Mouse (Mus musculus) stomach, embryonic 14.5 days (tissue): Measurements from ENCODE around the gene Klc1. TPM values are rescaled to one million over a fixed set of nuclear protein-coding genes. Genes with fewer than 3 reads are reported as not detected.

Source experiments
- ATAC-seq: fragments of 200-750 bp; cut with Nextera tagmentation; 2 replicates; pipeline ENCODE4 v1.8.0; 2017; ENCODE audit warnings: low read depth, moderate TSS enrichment; ENCODE audit not compliant: insufficient number of reproducible peaks, insufficient read depth, low FRiP score
- H3K27ac ChIP-seq: fragments of 300-500 bp; sonication (generic); 2 replicates; pipeline ENCODE4 v1.5.1; 2014; ENCODE audit warnings: mild to moderate bottlenecking, low read length, moderate library complexity, mixed read lengths
- H3K27me3 ChIP-seq: fragments of 300-500 bp; sonication (generic); 2 replicates; pipeline ENCODE4 v1.6.1; 2014; ENCODE audit warnings: low read length, control low read depth, mixed read lengths; ENCODE audit not compliant: control insufficient read depth, insufficient read depth
- H3K36me3 ChIP-seq: fragments of 300-500 bp; sonication (generic); 2 replicates; pipeline ENCODE4 v1.6.1; 2014; ENCODE audit warnings: mild to moderate bottlenecking, control low read depth, low read length, moderate library complexity, mixed read lengths; ENCODE audit not compliant: control insufficient read depth, insufficient read depth
- H3K4me1 ChIP-seq: fragments of 300-500 bp; sonication (generic); 2 replicates; pipeline ENCODE4 v1.6.1; 2014; ENCODE audit warnings: low read length, control low read depth, mixed read lengths; ENCODE audit not compliant: control insufficient read depth, insufficient read depth
- H3K4me2 ChIP-seq: fragments of 300-500 bp; sonication (generic); replicated peaks from 2 replicates; pipeline ENCODE4 v1.6.1; 2014; ENCODE audit warnings: low read depth, low read length, control low read depth
- H3K4me3 ChIP-seq: fragments of 300-500 bp; sonication (generic); 2 replicates; pipeline ENCODE4 v1.5.1; 2014; ENCODE audit warnings: low read depth, low read length, control low read depth
- H3K9ac ChIP-seq: fragments of 300-500 bp; sonication (generic); replicated peaks from 2 replicates; pipeline ENCODE4 v1.6.1; 2014; ENCODE audit warnings: low read depth, mild to moderate bottlenecking, control low read depth, low read length, moderate library complexity, mixed read lengths
- H3K9me3 ChIP-seq: fragments of 300-500 bp; sonication (generic); 2 replicates; pipeline ENCODE4 v1.6.1; 2016; ENCODE audit warnings: low read depth, low read length, control low read depth; ENCODE audit not compliant: control insufficient read depth
- WGBS: fragments of 180-500 bp; shearing (Covaris S2); extraction: QIAGEN DNeasy Blood & Tissue Kit; methylation state at CpG from one replicate; pipeline ENCODE4 v1.1.7; 2014; 5-methylcytosine and 5-hydroxymethylcytosine counted together
- polyA plus RNA-seq: library from polyadenylated mRNA; unstranded; fragments of >200 nt; fragmentation: Nextera tagmentation; extraction: Ambion mirVana; gene quantifications from 2 replicates; pipeline ENCODE4 v1.2.1, GENCODE M21; 2014

The Klc1 gene
- polyA plus RNA-seq, 1 experiment from 2014 or later: 120 TPM

DNA sequence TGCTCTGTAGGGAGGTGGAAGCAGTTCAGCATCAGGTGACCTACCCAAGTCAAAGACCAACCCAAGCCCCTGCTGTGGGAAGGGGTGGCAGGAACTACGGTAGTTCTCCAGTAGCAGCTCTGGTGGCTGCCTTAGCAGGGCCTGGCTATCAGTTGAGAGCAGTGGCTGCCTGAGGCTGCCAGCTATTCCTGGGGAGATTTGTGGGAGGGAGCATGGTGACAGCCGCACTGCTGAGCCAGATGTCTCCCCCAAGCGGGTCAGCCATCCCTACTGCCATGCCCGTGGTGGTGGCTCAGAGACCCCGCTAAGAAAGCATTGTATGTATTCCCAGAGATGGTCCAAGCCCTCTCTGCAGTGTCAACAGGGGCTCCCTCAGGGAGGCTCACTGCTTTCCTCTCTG is 74.0 kb downstream of the Klc1 start:
- Histone ChIP-seq H3K27me3 (no peaks in the 10 kb centered on the region), H3K36me3 (peaks cover 84% of the 10 kb centered on the region), H3K9ac (no peak overlapping the region), H3K27ac (no peak overlapping the region), H3K4me1 (no peaks in the 10 kb centered on the region), H3K9me3 (no peaks in the 10 kb centered on the region), H3K4me3 (no peak overlapping the region), H3K4me2 (no peak overlapping the region)
- no peak for ATAC-seq
- 91% methylated on average over 5 of the region's 5 CpGs for WGBS

DNA sequence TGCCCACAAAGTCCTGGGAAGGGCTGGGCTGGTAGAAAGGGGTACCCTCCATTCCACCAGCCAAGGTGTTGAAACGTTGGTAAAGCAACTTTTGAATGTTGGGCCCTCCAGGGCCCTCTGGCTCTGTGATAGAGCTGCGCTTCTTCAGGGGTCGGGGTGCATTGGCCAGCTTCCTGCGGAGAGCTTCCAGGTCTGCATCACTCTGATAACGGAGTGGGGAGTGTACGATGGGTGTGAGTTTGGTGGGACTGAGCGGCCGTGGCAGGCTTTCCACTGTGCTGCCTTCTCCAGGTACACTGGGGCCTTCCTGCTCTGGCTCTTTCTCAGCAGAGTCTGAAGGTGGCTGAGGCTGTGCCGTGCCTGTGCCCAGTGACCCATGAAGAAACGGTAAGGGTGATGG is 74.8 kb downstream of the Klc1 start:
- Histone ChIP-seq H3K9ac (no peak overlapping the region), H3K36me3 (peaks cover 80% of the 10 kb centered on the region), H3K27ac (no peak overlapping the region), H3K4me1 (no peaks in the 10 kb centered on the region), H3K9me3 (no peaks in the 10 kb centered on the region), H3K4me2 (no peak overlapping the region), H3K4me3 (no peak overlapping the region), H3K27me3 (no peaks in the 10 kb centered on the region)
- no peak for ATAC-seq
- 91% methylated on average over 10 of the region's 10 CpGs for WGBS

DNA sequence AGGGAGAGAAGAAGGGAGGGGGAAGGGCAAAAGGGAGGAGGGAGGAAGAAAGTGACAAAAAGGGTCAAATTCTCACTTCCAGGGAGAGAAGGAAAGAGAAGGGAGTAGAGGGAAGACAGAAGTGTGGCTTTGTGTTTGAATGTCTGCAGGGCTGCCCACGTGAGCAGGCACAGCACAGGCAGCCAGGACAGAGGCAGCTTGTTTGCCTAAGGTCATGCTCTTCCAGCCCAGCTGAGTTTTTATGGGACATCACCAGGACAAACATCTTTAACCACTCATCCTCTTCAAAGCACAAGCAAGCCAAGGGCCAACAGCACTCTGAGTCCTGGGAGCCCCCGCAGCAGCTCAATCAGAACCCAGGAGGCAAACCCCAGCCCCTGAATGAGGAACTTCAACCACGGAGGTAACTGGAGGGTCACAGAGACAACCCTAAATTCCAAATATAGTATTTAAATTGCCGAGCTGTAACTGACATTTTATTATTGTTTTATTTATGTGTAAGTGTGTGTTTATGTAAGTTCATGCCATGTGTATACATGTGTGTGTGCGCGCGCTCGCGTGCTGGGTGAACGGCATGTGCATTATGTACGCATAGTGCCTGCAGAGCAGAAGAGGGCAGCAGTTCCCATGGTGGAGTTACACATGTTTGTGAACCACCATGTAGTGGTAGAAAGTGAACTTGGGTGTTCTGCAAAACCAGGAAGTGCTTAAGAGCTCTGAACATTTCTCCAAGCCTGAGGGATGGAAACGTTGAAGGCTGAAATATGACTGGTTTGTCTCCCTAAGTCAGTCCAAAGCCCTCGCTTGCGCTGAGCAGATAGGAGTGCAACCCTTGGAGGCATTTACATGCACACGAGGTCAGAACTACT is 84.2 kb downstream of the Klc1 start:
- H3K9me3 ChIP-seq: no peaks in the 10 kb centered on the region
- no peak overlapping the region for H3K4me3 ChIP-seq
- H3K27ac ChIP-seq: no peak overlapping the region
- H3K27me3 ChIP-seq: no peaks in the 10 kb centered on the region
- ATAC-seq: no peak
- WGBS: 74% methylated on average over 15 of the region's 15 CpGs
- peaks cover 27% of the 10 kb centered on the region for H3K36me3 ChIP-seq
- no peaks in the 10 kb centered on the region for H3K4me1 ChIP-seq
- H3K4me2 ChIP-seq: no peak overlapping the region
- H3K9ac ChIP-seq: no peak overlapping the region

DNA sequence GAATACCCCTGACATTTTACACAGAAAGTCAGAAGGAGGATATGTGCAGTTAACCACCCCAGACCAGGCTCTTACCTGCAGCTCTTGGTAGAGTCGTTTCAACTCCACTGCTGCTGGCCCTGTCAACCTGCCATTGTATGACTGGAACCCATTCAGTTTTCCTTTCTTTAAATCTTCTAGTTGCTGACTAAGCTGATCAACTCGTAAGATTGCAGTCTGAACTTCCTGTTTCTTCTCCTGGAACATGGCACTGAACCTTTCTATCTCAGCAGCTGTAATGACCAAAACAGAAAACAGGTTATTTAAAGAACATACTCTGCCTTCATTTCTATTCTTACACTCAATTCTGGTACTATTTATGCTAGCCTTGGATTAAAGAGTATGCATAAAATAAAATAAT is 84.8 kb downstream of the Klc1 start:
- H3K36me3 ChIP-seq: peaks cover 23% of the 10 kb centered on the region
- no peak overlapping the region for H3K9ac ChIP-seq
- H3K4me3 ChIP-seq: no peak overlapping the region
- no peak overlapping the region for H3K4me2 ChIP-seq
- H3K9me3 ChIP-seq: no peaks in the 10 kb centered on the region
- no peaks in the 10 kb centered on the region for H3K27me3 ChIP-seq
- no peak for ATAC-seq
- 61% methylated on average over 2 of the region's 2 CpGs for WGBS
- H3K4me1 ChIP-seq: no peaks in the 10 kb centered on the region
- H3K27ac ChIP-seq: no peak overlapping the region

DNA sequence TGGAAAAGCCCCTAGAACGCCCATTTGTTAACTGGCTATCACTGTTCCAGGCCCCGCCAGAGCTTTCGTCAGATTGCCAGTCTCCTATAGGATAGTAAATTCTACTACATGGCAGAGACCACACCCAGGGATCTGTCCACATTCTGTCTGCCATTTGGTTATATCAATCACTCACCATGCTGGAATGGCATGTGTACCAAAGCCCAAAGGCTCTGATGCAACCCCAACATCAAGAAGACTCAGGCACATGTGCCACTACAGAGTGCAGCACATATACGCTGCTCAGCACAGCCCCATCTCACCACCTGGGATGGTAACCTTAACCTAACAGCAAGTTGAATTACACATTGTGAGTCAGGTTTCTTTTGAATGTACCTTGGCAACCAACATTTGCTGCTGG is 87.3 kb downstream of the Klc1 start:
- Histone ChIP-seq H3K9ac (no peak overlapping the region), H3K4me3 (no peak overlapping the region), H3K4me2 (no peak overlapping the region), H3K9me3 (no peaks in the 10 kb centered on the region), H3K4me1 (no peaks in the 10 kb centered on the region), H3K27me3 (no peaks in the 10 kb centered on the region), H3K36me3 (peaks cover 10% of the 10 kb centered on the region; the same call in 1 of the 2 replicates), H3K27ac (no peak overlapping the region)
- ATAC-seq: no peak
- 93% methylated on average over 4 of the region's 4 CpGs for WGBS

DNA sequence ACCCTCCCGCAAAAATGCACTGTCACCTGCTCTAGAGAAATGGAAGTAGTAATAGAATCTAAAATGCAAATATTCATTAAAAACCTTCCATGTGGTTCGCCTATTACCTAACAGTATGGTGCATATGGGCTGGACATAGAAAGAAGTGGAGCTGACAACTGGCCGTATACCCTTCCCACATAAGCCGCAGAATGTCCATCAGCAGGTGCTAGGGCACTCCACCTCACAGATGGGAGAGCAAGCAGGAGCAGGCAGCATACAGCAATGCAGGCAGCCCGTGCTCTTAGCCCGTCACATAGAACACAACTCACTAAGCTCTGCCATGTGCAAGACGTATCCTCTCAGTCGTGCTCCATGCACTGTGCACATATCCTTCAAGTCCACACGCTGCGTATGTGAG is 88.2 kb downstream of the Klc1 start:
- no peak overlapping the region for H3K27ac ChIP-seq
- H3K4me2 ChIP-seq: no peak overlapping the region
- H3K9ac ChIP-seq: no peak overlapping the region
- no peak for ATAC-seq
- H3K36me3 ChIP-seq: peaks cover 10% of the 10 kb centered on the region; the same call in 1 of the 2 replicates
- H3K4me1 ChIP-seq: no peaks in the 10 kb centered on the region
- no peaks in the 10 kb centered on the region for H3K9me3 ChIP-seq
- no peaks in the 10 kb centered on the region for H3K27me3 ChIP-seq
- no peak overlapping the region for H3K4me3 ChIP-seq
- WGBS: 70% methylated on average over 10 of the region's 10 CpGs

DNA sequence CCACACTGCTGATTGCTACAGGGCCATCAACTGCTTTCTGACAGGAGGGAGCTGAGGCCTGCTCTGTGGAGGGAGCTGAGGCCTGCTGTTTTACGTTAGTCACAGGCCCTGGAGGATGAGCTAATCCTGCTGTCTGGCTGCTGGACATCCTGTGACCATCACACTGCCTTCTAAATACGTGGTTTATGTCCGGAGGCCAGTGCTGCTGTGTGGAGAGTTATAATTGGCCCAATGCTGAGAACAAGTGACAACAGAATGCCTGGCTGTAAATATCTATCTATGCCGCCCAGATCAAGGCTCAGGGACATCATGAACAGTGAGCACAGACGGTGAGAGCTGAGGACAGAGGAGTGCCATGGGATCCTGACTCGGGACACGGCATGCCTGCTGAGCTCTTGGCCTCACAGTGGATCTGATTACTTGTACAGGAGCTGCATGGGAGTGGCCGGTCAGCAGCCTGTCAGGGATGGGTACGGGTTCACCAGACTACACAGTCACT is 89.7 kb downstream of the Klc1 start:
- H3K27me3 ChIP-seq: no peaks in the 10 kb centered on the region
- H3K27ac ChIP-seq: no peak overlapping the region
- no peak overlapping the region for H3K4me3 ChIP-seq
- 72% methylated on average over 9 of the region's 9 CpGs for WGBS
- H3K9ac ChIP-seq: no peak overlapping the region
- no peak overlapping the region for H3K4me2 ChIP-seq
- peaks cover 3% of the 10 kb centered on the region; the same call in 1 of the 2 replicates for H3K36me3 ChIP-seq
- H3K9me3 ChIP-seq: no peaks in the 10 kb centered on the region
- 0 out of 2 replicates have a peak, but pooled peaks cover 3% of the 10 kb centered on the region for H3K4me1 ChIP-seq
- ATAC-seq: no peak

DNA sequence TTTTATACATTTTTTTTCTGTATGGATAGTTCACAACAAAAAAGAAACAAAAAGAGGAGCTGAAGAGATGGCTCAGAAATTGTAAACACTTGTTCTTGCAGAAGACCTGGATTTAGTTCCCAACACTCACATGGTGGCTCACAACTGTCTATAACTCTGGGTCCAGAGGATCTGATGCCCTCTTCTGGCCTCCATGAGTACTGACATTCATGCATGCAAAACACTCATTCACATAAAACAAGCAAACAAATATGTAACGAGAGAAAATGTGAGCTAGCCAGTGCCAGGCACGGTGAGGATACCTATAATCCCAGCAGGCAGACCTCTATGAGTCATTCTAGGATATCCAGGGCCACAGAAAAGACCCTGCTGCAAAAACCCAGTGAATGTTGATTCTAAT is 92.6 kb downstream of the Klc1 start:
- Histone ChIP-seq H3K36me3 (peaks cover 4% of the 10 kb centered on the region; the same call in 1 of the 2 replicates), H3K27ac (no peak overlapping the region), H3K4me1 (0 out of 2 replicates have a peak, but pooled peaks cover 3% of the 10 kb centered on the region), H3K4me2 (no peak overlapping the region), H3K9ac (no peak overlapping the region), H3K9me3 (no peaks in the 10 kb centered on the region), H3K27me3 (no peaks in the 10 kb centered on the region), H3K4me3 (no peak overlapping the region)
- no peak for ATAC-seq
- WGBS: 63% methylated on average over 2 of the region's 2 CpGs
